ENCODE assay signal across 8 mouse cellular contexts in genomic region chr6:101374721-101375120, GRCm38 (mm10). TPM values are rescaled to one million over a fixed set of nuclear protein-coding genes. Genes with fewer than 3 reads are reported as not detected.
DNase-seq lines count a peak whose midpoint lies in the region; ATAC-seq lines count a peak whose summit lies in the region.

No protein-coding gene starts in this region.

- peaks cover 58% of the 10 kb centered on the region for H3K4me1 ChIP-seq in embryonic facial prominence, embryonic 13.5 days
- peaks cover 33% of the 10 kb centered on the region for H3K4me1 ChIP-seq in heart, embryonic 12.5 days (replicated peaks)
- peaks cover 24% of the 10 kb centered on the region for H3K4me1 ChIP-seq in kidney, embryonic 14.5 days (ENCODE audit: control insufficient read depth, insufficient read depth, low read length)
- peaks cover 32% of the 10 kb centered on the region for H3K4me1 ChIP-seq in lung, embryonic 16.5 days (replicated peaks; ENCODE audit: control insufficient read depth, insufficient read depth, low read length)
- H3K4me1 ChIP-seq in stomach, embryonic 15.5 days, result peaks cover 23% of the 10 kb centered on the region

- peak; percentile 95 for DNase-seq in 3T3-L1 (ENCODE audit: low read depth, low spot score)
- DNase-seq in cerebellum, adult 8-10 months, result no peak
- no peak for DNase-seq in thymus, postnatal 10 days (ENCODE audit: low spot score in 2 of 2)

- no peaks in the 10 kb centered on the region for H3K27me3 ChIP-seq in embryonic facial prominence, embryonic 13.5 days
- H3K27me3 ChIP-seq in heart, embryonic 12.5 days (replicated peaks), result no peaks in the 10 kb centered on the region
- no peaks in the 10 kb centered on the region for H3K27me3 ChIP-seq in kidney, embryonic 14.5 days (ENCODE audit: control insufficient read depth, insufficient read depth, low read length)
- H3K27me3 ChIP-seq in lung, embryonic 16.5 days (ENCODE audit: control insufficient read depth, insufficient read depth, low read depth, low read length), result no peaks in the 10 kb centered on the region
- no peaks in the 10 kb centered on the region for H3K27me3 ChIP-seq in stomach, embryonic 15.5 days (replicated peaks)

- H3K4me2 ChIP-seq in embryonic facial prominence, embryonic 13.5 days, result peak overlapping the region; percentile 87
- peak overlapping the region; percentile 93 for H3K4me2 ChIP-seq in heart, embryonic 12.5 days
- peak overlapping the region; percentile 48 for H3K4me2 ChIP-seq in kidney, embryonic 14.5 days (replicated peaks; ENCODE audit: low read depth, low read length)
- H3K4me2 ChIP-seq in lung, embryonic 16.5 days (ENCODE audit: low read depth, low read length), result peak overlapping the region; percentile 82
- peak overlapping the region; percentile 57 for H3K4me2 ChIP-seq in stomach, embryonic 15.5 days

- 1% methylated on average over 7 of the region's 7 CpGs for WGBS in embryonic facial prominence, embryonic 13.5 days
- WGBS in heart, embryonic 12.5 days, result 10% methylated on average over 7 of the region's 7 CpGs
- WGBS in kidney, embryonic 14.5 days, result 2% methylated on average over 7 of the region's 7 CpGs
- WGBS in lung, embryonic 16.5 days, result 2% methylated on average over 7 of the region's 7 CpGs
- 8% methylated on average over 7 of the region's 7 CpGs for WGBS in stomach, embryonic 15.5 days

- no peak for ATAC-seq in embryonic facial prominence, embryonic 13.5 days (ENCODE audit: insufficient number of reproducible peaks, insufficient read depth, low FRiP score, low TSS enrichment, low read depth)
- ATAC-seq in heart, embryonic 12.5 days (ENCODE audit: insufficient number of reproducible peaks, low FRiP score), result no peak
- peak; percentile 32; the same call in 1 of the 2 replicates for ATAC-seq in kidney, embryonic 14.5 days (ENCODE audit: low FRiP score, low TSS enrichment)
- ATAC-seq in lung, embryonic 16.5 days (ENCODE audit: low read depth), result peak; percentile 87
- ATAC-seq in stomach, embryonic 15.5 days (ENCODE audit: insufficient read depth, low FRiP score, low read depth), result peak; percentile 77

- H3K36me3 ChIP-seq in embryonic facial prominence, embryonic 13.5 days, result peaks cover 10% of the 10 kb centered on the region
- H3K36me3 ChIP-seq in heart, embryonic 12.5 days, result peaks cover 9% of the 10 kb centered on the region
- H3K36me3 ChIP-seq in kidney, embryonic 14.5 days (ENCODE audit: control insufficient read depth, insufficient read depth, low read length), result peaks cover 3% of the 10 kb centered on the region; the same call in 1 of the 2 replicates
- no peaks in the 10 kb centered on the region for H3K36me3 ChIP-seq in lung, embryonic 16.5 days (ENCODE audit: control insufficient read depth, insufficient read depth, low read length)
- no peaks in the 10 kb centered on the region for H3K36me3 ChIP-seq in stomach, embryonic 15.5 days

- peak overlapping the region; percentile 83 for H3K27ac ChIP-seq in embryonic facial prominence, embryonic 13.5 days
- peak overlapping the region; percentile 85 for H3K27ac ChIP-seq in heart, embryonic 12.5 days (ENCODE audit: poor library complexity, severe bottlenecking)
- peak overlapping the region; percentile 32; the same call in 1 of the 2 replicates for H3K27ac ChIP-seq in kidney, embryonic 14.5 days (ENCODE audit: low read depth, low read length)
- H3K27ac ChIP-seq in lung, embryonic 16.5 days (ENCODE audit: low read length), result peak overlapping the region; percentile 88
- peak overlapping the region; percentile 91 for H3K27ac ChIP-seq in stomach, embryonic 15.5 days

- H3K4me3 ChIP-seq in embryonic facial prominence, embryonic 13.5 days, result peak overlapping the region; percentile 78
- peak overlapping the region; percentile 78 for H3K4me3 ChIP-seq in heart, embryonic 12.5 days
- H3K4me3 ChIP-seq in kidney, embryonic 14.5 days (ENCODE audit: low read length), result peak overlapping the region; percentile 34
- H3K4me3 ChIP-seq in lung, embryonic 16.5 days (ENCODE audit: low read length), result peak overlapping the region; percentile 41
- peak overlapping the region; percentile 38 for H3K4me3 ChIP-seq in stomach, embryonic 15.5 days (replicated peaks)

- no peaks in the 10 kb centered on the region for H3K9me3 ChIP-seq in embryonic facial prominence, embryonic 13.5 days
- no peaks in the 10 kb centered on the region for H3K9me3 ChIP-seq in heart, embryonic 12.5 days (replicated peaks)
- no peaks in the 10 kb centered on the region for H3K9me3 ChIP-seq in kidney, embryonic 14.5 days (ENCODE audit: control insufficient read depth, low read length)
- no peaks in the 10 kb centered on the region for H3K9me3 ChIP-seq in lung, embryonic 16.5 days (ENCODE audit: control insufficient read depth, low read length)
- no peaks in the 10 kb centered on the region for H3K9me3 ChIP-seq in stomach, embryonic 15.5 days

- H3K9ac ChIP-seq in embryonic facial prominence, embryonic 13.5 days, result peak overlapping the region; percentile 69
- peak overlapping the region; percentile 88 for H3K9ac ChIP-seq in heart, embryonic 12.5 days
- peak overlapping the region; percentile 31; the same call in 1 of the 2 replicates for H3K9ac ChIP-seq in kidney, embryonic 14.5 days (ENCODE audit: low read depth, low read length)
- H3K9ac ChIP-seq in lung, embryonic 16.5 days (ENCODE audit: low read length), result peak overlapping the region; percentile 49
- no peak overlapping the region for H3K9ac ChIP-seq in stomach, embryonic 15.5 days

RNA-seq across cellular contexts. Expression of gene Pdzrn3, which starts 3.0 kb away (rescaled TPM):
- 15.0 and 15.4 TPM in 2 replicates for polyA plus RNA-seq in embryonic facial prominence, embryonic 13.5 days (2015; fragmentation: Nextera tagmentation; extraction: Ambion mirVana)
- polyA plus RNA-seq in heart, embryonic 12.5 days (2016; fragmentation: Nextera tagmentation; extraction: Ambion mirVana), result 13.6 and 14.0 TPM in 2 replicates
- 8.4 and 12.1 TPM in 2 replicates for polyA plus RNA-seq in kidney, embryonic 14.5 days (2014; fragmentation: Nextera tagmentation; extraction: Ambion mirVana)
- polyA plus RNA-seq in lung, embryonic 16.5 days (2015; fragmentation: Nextera tagmentation; extraction: Ambion mirVana), result 7.0 and 8.2 TPM in 2 replicates
- polyA plus RNA-seq in stomach, embryonic 15.5 days (2015; fragmentation: Nextera tagmentation; extraction: Ambion mirVana), result 12.5 and 12.6 TPM in 2 replicates

Comparison
In these comparisons a context has a peak if more than half of its experiments do, and no peak if none do; other contexts are left out.
1. ATAC-seq: peak in kidney, embryonic 14.5 days (single experiment), lung, embryonic 16.5 days (single experiment) and stomach, embryonic 15.5 days (single experiment); none in embryonic facial prominence, embryonic 13.5 days (single experiment) and heart, embryonic 12.5 days (single experiment).
2. H3K27ac ChIP-seq: peak in every context shown above with its lines; median percentile 91 in stomach, embryonic 15.5 days; 88 in lung, embryonic 16.5 days; 85 in heart, embryonic 12.5 days; 83 in embryonic facial prominence, embryonic 13.5 days; 32 in kidney, embryonic 14.5 days.
3. Peak in every context shown above with its lines, with median percentiles within 50 percentile points of each other: H3K4me2 ChIP-seq and H3K4me3 ChIP-seq.